Mouse (Mus musculus): ENCODE results near the gene Gm30083.

GRCm38 (mm10) chr14:33974752-33975151 lies 40.2 kb downstream of the Gm30083 start:
- TF ChIP-seq CTCF (IDR thresholded peaks at IDR 0.05; ENCODE audit: low read depth, low read length) (no peak), EP300 (IDR thresholded peaks at IDR 0.05; ENCODE audit: insufficient read depth, low read depth, low read length) (no peak), POLR2A (IDR thresholded peaks at IDR 0.05; ENCODE audit: insufficient read depth, low read length) (no peak)
